Mouse (Mus musculus) heart, postnatal 0 days (tissue): ENCODE data around the gene Ppp1r21.

ENCODE experiments used
- CTCF ChIP-seq: IDR thresholded peaks from 2 replicates; pipeline ENCODE4 v1.5.1; 2016; ENCODE audit warnings: antibody characterized with exemption, control low read depth, low read depth
- EP300 ChIP-seq: IDR thresholded peaks from 2 replicates; pipeline ENCODE4 v1.6.1; 2016; ENCODE audit warnings: antibody characterized with exemption, low read depth

- TF ChIP-seq CTCF (no peak), EP300 (no peak)
Measured at GRCm38 (mm10) chr17:88622711-88623110, 92.8 kb downstream of the Ppp1r21 start.
